Mouse (Mus musculus) forebrain, postnatal 0 days (tissue): ENCODE results near the gene Cox16. TPM values are rescaled to one million over a fixed set of nuclear protein-coding genes. Genes with fewer than 3 reads are reported as not detected.
"Not testable (repeated sequence)": the region's sequence is repeated elsewhere in the genome, so short reads cannot be mapped to it uniquely, and the experiment has no call there.

Experiments
- ATAC-seq: fragments of 200-750 bp; cut with Nextera tagmentation; 2 replicates; pipeline ENCODE4 v1.8.0; 2017; ENCODE audit warnings: mild to moderate bottlenecking, moderate library complexity
- DNase-seq: peaks from one replicate; pipeline ENCODE4 v3.0.0-alpha.2; 2015
- H3K27ac ChIP-seq: fragments of 300-500 bp; sonication (generic); 2 replicates; pipeline ENCODE4 v1.5.1; 2014; ENCODE audit warnings: low read depth, mild to moderate bottlenecking, antibody characterized with exemption, low read length, moderate library complexity, mixed read lengths
- H3K27me3 ChIP-seq: fragments of 300-500 bp; sonication (generic); 2 replicates; pipeline ENCODE4 v1.6.1; 2014; ENCODE audit warnings: mild to moderate bottlenecking, low read length, mixed read lengths; ENCODE audit not compliant: insufficient read depth
- H3K36me3 ChIP-seq: fragments of 300-500 bp; sonication (generic); 2 replicates; pipeline ENCODE4 v1.6.1; 2014; ENCODE audit warnings: mild to moderate bottlenecking, moderate library complexity; ENCODE audit not compliant: insufficient read depth
- H3K4me1 ChIP-seq: fragments of 300-500 bp; sonication (generic); 2 replicates; pipeline ENCODE4 v1.6.1; 2014; ENCODE audit warnings: antibody characterized with exemption; ENCODE audit not compliant: insufficient read depth
- H3K4me2 ChIP-seq: fragments of 300-500 bp; sonication (generic); 2 replicates; pipeline ENCODE4 v1.6.1; 2014; ENCODE audit warnings: low read depth, mild to moderate bottlenecking, moderate library complexity
- H3K4me3 ChIP-seq: fragments of 300-500 bp; sonication (generic); 2 replicates; pipeline ENCODE4 v1.5.1; 2014; ENCODE audit warnings: low read depth, low read length, mixed read lengths
- H3K9ac ChIP-seq: fragments of 300-500 bp; sonication (generic); 2 replicates; pipeline ENCODE4 v1.6.1; 2014; ENCODE audit warnings: mild to moderate bottlenecking
- H3K9me3 ChIP-seq: fragments of 300-500 bp; sonication (generic); 2 replicates; pipeline ENCODE4 v1.6.1; 2016; ENCODE audit warnings: low read length
- CTCF ChIP-seq: sonication (generic); IDR thresholded peaks from 2 replicates; pipeline ENCODE4 v1.5.1; 2016; ENCODE audit warnings: antibody characterized with exemption, control low read depth, low read depth
- WGBS: fragments of 180-500 bp; shearing (Covaris S2); extraction: QIAGEN DNeasy Blood & Tissue Kit; methylation state at CpG from one replicate; pipeline ENCODE4 v1.1.7; 2014; 5-methylcytosine and 5-hydroxymethylcytosine counted together
- polyA plus RNA-seq: library from polyadenylated mRNA; unstranded; fragments of >200 nt; fragmentation: Nextera tagmentation; extraction: Ambion mirVana; gene quantifications from 2 replicates; pipeline ENCODE4 v1.2.1, GENCODE M21; 2015
- total RNA-seq: library from RNA; depleted of rRNA; stranded (reverse); fragments of >200 nt; gene quantifications from 2 replicates; pipeline ENCODE4 v1.2.3, GENCODE M21; 2014; rRNA removed

Gene Cox16
- 61.3 and 71.2 TPM in 2 replicates for total RNA-seq
- 126 and 149 TPM in 2 replicates for polyA plus RNA-seq

GRCm38 (mm10) chr12:81484727-81485191 is at the start of gene Cox16:
Gene Cox16 (minus strand): TSS chr12:81485127.
- peak within 1 kb of the TSS; percentile 49 for H3K4me3 ChIP-seq
- TF ChIP-seq CTCF, result no peak
- ATAC-seq (peak; percentile 99), DNase-seq (peak; percentile 91)
- H3K4me1 ChIP-seq, result peaks cover 4% of the 10 kb centered on the region
- no peaks in the 10 kb centered on the region for H3K9me3 ChIP-seq
- no peaks in the 10 kb centered on the region for H3K27me3 ChIP-seq
- under 1% methylated on average over 31 of the region's 31 CpGs for WGBS
- peak within 1 kb of the TSS; percentile 85 for H3K27ac ChIP-seq
- peak within 1 kb of the TSS; percentile 50 for H3K9ac ChIP-seq
- H3K4me2 ChIP-seq, result peak within 1 kb of the TSS; percentile 58
- H3K36me3 ChIP-seq, result no peaks in the 10 kb centered on the region

- no peaks in the 10 kb centered on the region for H3K36me3 ChIP-seq
These were observed 48.1 kb upstream of the Cox16 start for GRCm38 (mm10) chr12:81533029-81533419.

GRCm38 (mm10) chr12:81532316-81533028 is 47.5 kb upstream of the Cox16 start, which contains the start of the genes Gm20498 and Synj2bp:
Gene Gm20498 (minus strand): TSS chr12:81532905.
Gene Synj2bp (minus strand): TSS chr12:81532911.
- no peaks in the 10 kb centered on the region for H3K9me3 ChIP-seq
- WGBS, result under 1% methylated on average over 46 of the region's 46 CpGs
- H3K27ac ChIP-seq, result peak within 1 kb of the TSS; percentile 83
- ATAC-seq (peak; percentile 98), DNase-seq (peak; percentile 90)
- peak within 1 kb of the TSS; percentile 95 for H3K4me3 ChIP-seq
- H3K27me3 ChIP-seq, result no peaks in the 10 kb centered on the region
- no peaks in the 10 kb centered on the region for H3K36me3 ChIP-seq
- H3K4me1 ChIP-seq, result peaks cover 12% of the 10 kb centered on the region
- TF ChIP-seq CTCF, result no peak
- H3K4me2 ChIP-seq, result peak within 1 kb of the TSS; percentile 51
- H3K9ac ChIP-seq, result peak within 1 kb of the TSS; percentile 84

More at GRCm38 (mm10) chr12:81533029-81533419, 48.1 kb upstream of the Cox16 start:
- peak overlapping the region; percentile 95 for H3K4me3 ChIP-seq
- peaks cover 12% of the 10 kb centered on the region for H3K4me1 ChIP-seq
- H3K27ac ChIP-seq, result peak overlapping the region; percentile 83
- ATAC-seq, result peak; percentile 50
- DNase-seq, result no peak
- peak overlapping the region; percentile 84 for H3K9ac ChIP-seq
- peak overlapping the region; percentile 51 for H3K4me2 ChIP-seq
- WGBS, result 20% methylated on average over 4 of the region's 4 CpGs
- H3K9me3 ChIP-seq, result no peaks in the 10 kb centered on the region
- no peak for TF ChIP-seq CTCF
- H3K27me3 ChIP-seq, result no peaks in the 10 kb centered on the region

DNA sequence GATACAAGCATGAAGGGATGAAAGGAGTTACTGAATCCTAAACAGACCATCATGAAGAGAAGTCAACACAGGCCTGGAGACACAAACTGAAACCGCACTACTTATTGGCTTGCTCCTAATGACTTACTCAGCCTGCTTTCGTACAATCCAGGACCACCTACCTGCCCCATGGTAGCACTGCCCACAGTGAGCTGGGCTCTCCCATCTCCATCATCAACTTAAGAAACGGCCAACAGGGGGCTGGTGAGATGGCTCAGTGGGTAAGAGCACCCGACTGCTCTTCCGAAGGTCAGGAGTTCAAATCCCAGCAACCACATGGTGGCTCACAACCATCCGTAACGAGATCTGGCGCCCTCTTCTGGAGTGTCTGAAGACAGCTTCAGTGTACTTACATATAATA is 45.7 kb upstream of the Cox16 start:
- 90% methylated on average over 5 of the region's 8 CpGs for WGBS
- not testable (repeated sequence) for ATAC-seq, DNase-seq, H3K27me3 ChIP-seq, H3K27ac ChIP-seq, H3K9ac ChIP-seq, H3K4me2 ChIP-seq, H3K9me3 ChIP-seq, H3K36me3 ChIP-seq, H3K4me3 ChIP-seq
- peaks cover 12% of the 10 kb centered on the region for H3K4me1 ChIP-seq

- not testable (repeated sequence) for H3K4me3 ChIP-seq, ATAC-seq, H3K36me3 ChIP-seq, H3K27me3 ChIP-seq, H3K9me3 ChIP-seq, H3K27ac ChIP-seq, H3K4me1 ChIP-seq, H3K4me2 ChIP-seq, DNase-seq, H3K9ac ChIP-seq
- WGBS, result 96% methylated on average over 9 of the region's 9 CpGs
These were observed 12.0 kb upstream of the Cox16 start for GRCm38 (mm10) chr12:81496906-81497305.

- TF ChIP-seq CTCF, result no peak
- no peaks in the 10 kb centered on the region for H3K9me3 ChIP-seq
- ATAC-seq (no peak), DNase-seq (no peak)
- 97% methylated on average over 5 of the region's 5 CpGs for WGBS
- H3K9ac ChIP-seq, result no peak overlapping the region
- no peaks in the 10 kb centered on the region; the same call in 1 of the 2 replicates for H3K4me1 ChIP-seq
- H3K27me3 ChIP-seq, result no peaks in the 10 kb centered on the region
- H3K4me3 ChIP-seq, result no peak overlapping the region
- H3K27ac ChIP-seq, result no peak overlapping the region
- H3K4me2 ChIP-seq, result no peak overlapping the region
- 0 out of 2 replicates have a peak, but pooled peaks cover 3% of the 10 kb centered on the region for H3K36me3 ChIP-seq
These were observed 5.6 kb upstream of the Cox16 start for GRCm38 (mm10) chr12:81490491-81490890.

GRCm38 (mm10) chr12:81485311-81485710 is 384 bp upstream of the Cox16 start:
- Histone ChIP-seq H3K36me3 (no peaks in the 10 kb centered on the region), H3K9ac (peak overlapping the region; percentile 50)
- WGBS, result 47% methylated on average over 6 of the region's 6 CpGs

More at GRCm38 (mm10) chr12:81485311-81485710, 384 bp upstream of the Cox16 start:
- no peaks in the 10 kb centered on the region for H3K27me3 ChIP-seq
- H3K4me3 ChIP-seq, result peak overlapping the region; percentile 49
- TF ChIP-seq CTCF, result no peak
- H3K4me2 ChIP-seq, result peak overlapping the region; percentile 58
- no peak for ATAC-seq
- H3K27ac ChIP-seq, result peak overlapping the region; percentile 85; the same call in 1 of the 2 replicates
- no peaks in the 10 kb centered on the region for H3K9me3 ChIP-seq
- H3K4me1 ChIP-seq, result peaks cover 4% of the 10 kb centered on the region
- no peak for DNase-seq
